Mouse (Mus musculus): ENCODE data around the gene Ube2dnl1.

- no peak for TF ChIP-seq POLR2A (IDR thresholded peaks at IDR 0.05; ENCODE audit: borderline replicate concordance, insufficient read depth, low read length)
- TF ChIP-seq CTCF (IDR thresholded peaks at IDR 0.05; ENCODE audit: borderline replicate concordance, insufficient read depth, low read depth, low read length) = no peak
Observed at GRCm38 (mm10) chrX:114907282-114907681, 2.5 kb downstream of the Ube2dnl1 start, which contains the start of gene Ube2dnl2.

All from cerebellum, adult 2 months (tissue).